Mouse (Mus musculus) gastrocnemius, adult 18-20 months (tissue): ENCODE data around the gene Efemp1. TPM values are rescaled to one million over a fixed set of nuclear protein-coding genes. Genes with fewer than 3 reads are reported as not detected.

Experiments
- DNase-seq: peaks from one replicate; pipeline ENCODE4 v3.0.0; 2021; ENCODE audit warnings: low spot score
- long read RNA-seq, 2 experiments: library from polyadenylated mRNA; stranded (forward); transcript quantifications; one replicate each; pipeline ENCODE4 v2.0.0; 2021
- total RNA-seq, 2 experiments: library from RNA; stranded (reverse); gene quantifications; 2 replicates each; pipeline ENCODE4 v1.2.3; 2021

The Efemp1 gene
- total RNA-seq: 10 to 100 TPM in 1 of 2 experiments, 1 to 10 TPM in 1; 6.6 to 15.0 TPM
- long read RNA-seq, experiment 1, partial matches to known transcripts: 2 of 9 reads
- long read RNA-seq, experiment 1, other reads (novel, unspliced or antisense): 3 of 9 reads
- long read RNA-seq, experiment 2, partial matches to known transcripts: 2 of 6 reads
- long read RNA-seq, experiment 2, other reads (novel, unspliced or antisense): 1 of 6 reads

GRCm38 (mm10) chr11:28853102-28853800 lies at the start of gene Efemp1:
Efemp1 (plus strand) TSS chr11:28853204.
- peak; percentile 42 for DNase-seq

GRCm38 (mm10) chr11:28808685-28809084 lies 44.3 kb upstream of the Efemp1 start:
- DNase-seq: peak; percentile 29

GRCm38 (mm10) chr11:28811874-28812273 lies 41.1 kb upstream of the Efemp1 start:
- no peak for DNase-seq

GRCm38 (mm10) chr11:28812564-28812963 lies 40.4 kb upstream of the Efemp1 start:
- DNase-seq: no peak

- no peak for DNase-seq
Observed at GRCm38 (mm10) chr11:28817405-28817804, 35.6 kb upstream of the Efemp1 start.

- no peak for DNase-seq
Observed at GRCm38 (mm10) chr11:28826950-28827349, 26.1 kb upstream of the Efemp1 start.

GRCm38 (mm10) chr11:28833809-28834208 lies 19.2 kb upstream of the Efemp1 start:
- no peak for DNase-seq

GRCm38 (mm10) chr11:28835141-28835540 lies 17.9 kb upstream of the Efemp1 start:
- no peak for DNase-seq

- DNase-seq: no peak
Observed at GRCm38 (mm10) chr11:28849841-28850240, 3.2 kb upstream of the Efemp1 start.

- DNase-seq: no peak
Observed at GRCm38 (mm10) chr11:28851645-28852044, 1.4 kb upstream of the Efemp1 start.

GRCm38 (mm10) chr11:28852361-28852919 lies 564 bp upstream of the Efemp1 start:
- no peak for DNase-seq

GRCm38 (mm10) chr11:28859125-28859524 lies 6.1 kb downstream of the Efemp1 start:
- DNase-seq: no peak

GRCm38 (mm10) chr11:28869129-28869528 lies 16.1 kb downstream of the Efemp1 start:
- DNase-seq: no peak

GRCm38 (mm10) chr11:28881381-28881976 lies 28.5 kb downstream of the Efemp1 start:
- DNase-seq: no peak

GRCm38 (mm10) chr11:28883106-28883505 lies 30.1 kb downstream of the Efemp1 start:
- DNase-seq: no peak

- DNase-seq: no peak
Observed at GRCm38 (mm10) chr11:28889538-28889937, 36.5 kb downstream of the Efemp1 start.

GRCm38 (mm10) chr11:28891515-28891914 lies 38.5 kb downstream of the Efemp1 start:
- no peak for DNase-seq

- no peak for DNase-seq
Observed at GRCm38 (mm10) chr11:28899420-28899819, 46.4 kb downstream of the Efemp1 start.

- DNase-seq: peak; percentile 5
Observed at GRCm38 (mm10) chr11:28904596-28904995, 51.6 kb downstream of the Efemp1 start.

GRCm38 (mm10) chr11:28906288-28906687 lies 53.3 kb downstream of the Efemp1 start:
- DNase-seq: peak; percentile 67

GRCm38 (mm10) chr11:28908908-28909545 lies 56.0 kb downstream of the Efemp1 start:
- DNase-seq: peak; percentile 14
